8 mouse cellular contexts compared by ENCODE assay signal in the genomic region with DNA sequence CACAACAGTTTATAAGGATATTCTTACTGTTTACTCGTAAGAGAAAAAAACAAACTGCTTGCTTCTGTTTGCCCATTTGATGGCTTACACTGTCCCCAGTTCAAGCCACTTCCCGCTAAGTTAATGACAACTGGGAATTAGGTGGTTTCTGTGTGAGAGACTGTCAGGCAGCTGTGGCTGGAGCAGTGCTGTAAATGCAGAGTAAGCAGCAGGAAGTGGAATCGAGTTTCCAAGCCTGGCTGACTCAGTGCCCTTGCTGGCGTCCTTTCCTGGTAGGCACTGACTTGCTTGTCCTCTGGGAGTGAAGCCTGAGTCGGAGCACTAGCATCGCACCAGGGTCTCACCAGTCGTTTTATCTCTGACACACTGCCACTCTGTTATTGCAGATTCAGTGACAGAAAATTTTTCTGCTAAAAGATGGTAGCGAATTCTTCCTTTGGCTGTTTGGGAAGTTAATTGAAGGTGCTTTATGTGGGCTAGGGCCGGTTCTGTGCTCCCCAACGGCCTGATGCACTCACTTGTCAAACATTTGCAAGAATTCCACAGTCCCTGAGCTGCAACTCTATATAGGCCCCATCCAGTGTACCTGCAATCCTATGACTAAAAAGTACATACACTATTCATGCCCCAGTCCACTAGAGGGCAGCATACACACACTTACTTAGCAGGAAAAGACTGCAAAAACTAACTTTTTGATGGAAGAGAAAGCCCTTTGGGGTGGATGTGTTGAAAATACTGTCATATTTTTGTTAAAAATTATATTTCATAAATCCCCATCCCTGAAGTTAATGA. TPM values are rescaled to one million over a fixed set of nuclear protein-coding genes. Genes with fewer than 3 reads are reported as not detected.
DNase-seq lines count a peak whose midpoint lies in the region; ATAC-seq and TF ChIP-seq lines count a peak whose summit lies in the region.

No protein-coding gene starts in this region.

- peak; percentile 56 for TF ChIP-seq CTCF in bone marrow macrophage, adult 2 months (IDR thresholded peaks at IDR 0.05; ENCODE audit: low read depth, low read length)

- no peaks in the 10 kb centered on the region for H3K36me3 ChIP-seq in forebrain, embryonic 11.5 days (ENCODE audit: control insufficient read depth, insufficient read depth, low read length)
- peaks cover 2% of the 10 kb centered on the region for H3K36me3 ChIP-seq in hindbrain, embryonic 14.5 days (replicated peaks; ENCODE audit: control insufficient read depth, insufficient read depth)
- H3K36me3 ChIP-seq in limb, embryonic 11.5 days (ENCODE audit: control insufficient read depth, insufficient read depth, low read length) = no peaks in the 10 kb centered on the region
- H3K36me3 ChIP-seq in midbrain, embryonic 15.5 days (replicated peaks) = no peaks in the 10 kb centered on the region

- H3K9me3 ChIP-seq in forebrain, embryonic 11.5 days (ENCODE audit: control insufficient read depth, low read length) = no peaks in the 10 kb centered on the region
- H3K9me3 ChIP-seq in hindbrain, embryonic 14.5 days (ENCODE audit: control insufficient read depth, low read length) = no peaks in the 10 kb centered on the region
- no peaks in the 10 kb centered on the region for H3K9me3 ChIP-seq in limb, embryonic 11.5 days (ENCODE audit: control insufficient read depth, low read length)
- no peaks in the 10 kb centered on the region for H3K9me3 ChIP-seq in midbrain, embryonic 15.5 days

- TF ChIP-seq POLR2A in bone marrow macrophage, adult 2 months (IDR thresholded peaks at IDR 0.05; ENCODE audit: borderline replicate concordance, low read depth, low read length) = no peak

- no peaks in the 10 kb centered on the region for H3K27me3 ChIP-seq in forebrain, embryonic 11.5 days (ENCODE audit: control insufficient read depth, insufficient read depth, low read length)
- H3K27me3 ChIP-seq in hindbrain, embryonic 14.5 days (ENCODE audit: control insufficient read depth, insufficient read depth, low read length) = no peaks in the 10 kb centered on the region
- H3K27me3 ChIP-seq in limb, embryonic 11.5 days (ENCODE audit: control insufficient read depth, insufficient read depth, low read length) = no peaks in the 10 kb centered on the region
- H3K27me3 ChIP-seq in midbrain, embryonic 15.5 days (replicated peaks) = no peaks in the 10 kb centered on the region

- no peak overlapping the region for H3K4me2 ChIP-seq in forebrain, embryonic 11.5 days (ENCODE audit: low read depth, low read length, severe bottlenecking)
- H3K4me2 ChIP-seq in hindbrain, embryonic 14.5 days (replicated peaks) = no peak overlapping the region
- H3K4me2 ChIP-seq in limb, embryonic 11.5 days (ENCODE audit: low read depth, severe bottlenecking) = no peak overlapping the region
- H3K4me2 ChIP-seq in midbrain, embryonic 15.5 days = no peak overlapping the region

- peak overlapping the region; percentile 45 for H3K27ac ChIP-seq in bone marrow macrophage, adult 2 months (ENCODE audit: insufficient read depth, low read depth, low read length)
- H3K27ac ChIP-seq in forebrain, embryonic 11.5 days (ENCODE audit: low read depth, low read length) = no peak overlapping the region
- H3K27ac ChIP-seq in hindbrain, embryonic 14.5 days = no peak overlapping the region
- H3K27ac ChIP-seq in limb, embryonic 11.5 days (replicated peaks; ENCODE audit: low read depth, low read length) = no peak overlapping the region
- H3K27ac ChIP-seq in midbrain, embryonic 15.5 days = no peak overlapping the region

- no peak; the same call in 1 of the 2 replicates for ATAC-seq in forebrain, embryonic 11.5 days (replicated peaks; ENCODE audit: low FRiP score)
- ATAC-seq in hindbrain, embryonic 14.5 days (ENCODE audit: low FRiP score) = peak; percentile 64; the same call in 1 of the 2 replicates
- ATAC-seq in limb, embryonic 11.5 days (ENCODE audit: insufficient number of reproducible peaks, low FRiP score, low TSS enrichment, low read depth) = no peak
- ATAC-seq in midbrain, embryonic 15.5 days (replicated peaks) = peak; percentile 60; the same call in 1 of the 2 replicates

- H3K9ac ChIP-seq in forebrain, embryonic 11.5 days (ENCODE audit: low read length) = no peak overlapping the region
- H3K9ac ChIP-seq in hindbrain, embryonic 14.5 days = no peak overlapping the region
- no peak overlapping the region for H3K9ac ChIP-seq in limb, embryonic 11.5 days (ENCODE audit: low read length)
- no peak overlapping the region for H3K9ac ChIP-seq in midbrain, embryonic 15.5 days

- H3K4me1 ChIP-seq in bone marrow macrophage, adult 2 months (ENCODE audit: control insufficient read depth, insufficient read depth, low read length) = peaks cover 29% of the 10 kb centered on the region
- no peaks in the 10 kb centered on the region for H3K4me1 ChIP-seq in forebrain, embryonic 11.5 days (replicated peaks; ENCODE audit: control insufficient read depth, insufficient read depth, low read length)
- no peaks in the 10 kb centered on the region for H3K4me1 ChIP-seq in hindbrain, embryonic 14.5 days (replicated peaks; ENCODE audit: control insufficient read depth, insufficient read depth, low read length)
- H3K4me1 ChIP-seq in limb, embryonic 11.5 days (ENCODE audit: control insufficient read depth, insufficient read depth, low read length) = no peaks in the 10 kb centered on the region
- H3K4me1 ChIP-seq in midbrain, embryonic 15.5 days = no peaks in the 10 kb centered on the region

- H3K4me3 ChIP-seq in bone marrow macrophage, adult 2 months (ENCODE audit: insufficient read depth, low read length) = peak overlapping the region; percentile 4; the same call in 1 of the 2 replicates
- no peak overlapping the region for H3K4me3 ChIP-seq in forebrain, embryonic 11.5 days (ENCODE audit: low read depth, low read length)
- H3K4me3 ChIP-seq in hindbrain, embryonic 14.5 days (replicated peaks; ENCODE audit: low read length) = no peak overlapping the region
- no peak overlapping the region for H3K4me3 ChIP-seq in limb, embryonic 11.5 days (ENCODE audit: low read depth, low read length)
- no peak overlapping the region for H3K4me3 ChIP-seq in midbrain, embryonic 15.5 days

- WGBS in forebrain, embryonic 11.5 days = 60% methylated on average over 10 of the region's 10 CpGs
- WGBS in hindbrain, embryonic 14.5 days = 58% methylated on average over 10 of the region's 10 CpGs
- 41% methylated on average over 10 of the region's 10 CpGs for WGBS in limb, embryonic 11.5 days
- WGBS in midbrain, embryonic 15.5 days = 55% methylated on average over 10 of the region's 10 CpGs

- DNase-seq in 3134 (ENCODE audit: extremely low read depth, insufficient read length, low spot score) = peak; percentile 35
- peak; percentile 63 for DNase-seq in CD4-positive helper T cell, adult 2 months (ENCODE audit: low read depth, low spot score)
- peak; percentile 57 for DNase-seq in forebrain, embryonic 11.5 days (ENCODE audit: low spot score)
- peak; percentile 87 for DNase-seq in hindbrain, embryonic 14.5 days (ENCODE audit: low spot score)
- DNase-seq in limb, embryonic 11.5 days (ENCODE audit: low spot score) = peak; percentile 69
- DNase-seq in yolk sac, embryonic 10.5 days (ENCODE audit: low spot score) = peak; percentile 32

RNA-seq across cellular contexts. Expression of gene Stx7, which starts 24.3 kb away (rescaled TPM):
- 140 and 151 TPM in 2 replicates for polyA plus RNA-seq in bone marrow macrophage, adult 2 months (2012; ENCODE audit: insufficient read depth, insufficient read length, missing spikeins)
- 78.5 and 87.3 TPM in 2 replicates for polyA plus RNA-seq in forebrain, embryonic 11.5 days (2014; fragmentation: Nextera tagmentation; extraction: Ambion mirVana)
- 355 and 384 TPM in 2 replicates for polyA plus RNA-seq in hindbrain, embryonic 14.5 days (2014; fragmentation: Nextera tagmentation; extraction: Ambion mirVana)
- 46.6 and 48.4 TPM in 2 replicates for polyA plus RNA-seq in limb, embryonic 11.5 days (2014; fragmentation: Nextera tagmentation; extraction: Ambion mirVana)
- 321 and 340 TPM in 2 replicates for polyA plus RNA-seq in midbrain, embryonic 15.5 days (2015; fragmentation: Nextera tagmentation; extraction: Ambion mirVana)

RNA-seq across cellular contexts. Expression of gene Moxd1, which starts 49.9 kb away (rescaled TPM):
- not detected in 2 replicates for polyA plus RNA-seq in bone marrow macrophage, adult 2 months (2012; ENCODE audit: insufficient read depth, insufficient read length, missing spikeins)
- 2.6 and 2.9 TPM in 2 replicates for polyA plus RNA-seq in forebrain, embryonic 11.5 days (2014; fragmentation: Nextera tagmentation; extraction: Ambion mirVana)
- 8.2 and 11.1 TPM in 2 replicates for polyA plus RNA-seq in hindbrain, embryonic 14.5 days (2014; fragmentation: Nextera tagmentation; extraction: Ambion mirVana)
- polyA plus RNA-seq in limb, embryonic 11.5 days (2014; fragmentation: Nextera tagmentation; extraction: Ambion mirVana) = 9.2 and 10.5 TPM in 2 replicates
- 1.2 and 1.8 TPM in 2 replicates for polyA plus RNA-seq in midbrain, embryonic 15.5 days (2015; fragmentation: Nextera tagmentation; extraction: Ambion mirVana)

Comparison
In these comparisons a context has a peak if more than half of its experiments do, and no peak if none do; other contexts are left out.
1. DNase-seq: peak in every context shown above with its lines; median percentile 87 in hindbrain, embryonic 14.5 days; 69 in limb, embryonic 11.5 days; 63 in CD4-positive helper T cell, adult 2 months; 57 in forebrain, embryonic 11.5 days; 35 in 3134; 32 in yolk sac, embryonic 10.5 days.
2. ATAC-seq: peak in hindbrain, embryonic 14.5 days (single experiment) and midbrain, embryonic 15.5 days (single experiment); none in forebrain, embryonic 11.5 days (single experiment) and limb, embryonic 11.5 days (single experiment).